Mouse (Mus musculus): ENCODE results near the gene Dnajb11. TPM values are rescaled to one million over a fixed set of nuclear protein-coding genes. Genes with fewer than 3 reads are reported as not detected.

The Dnajb11 gene
- polyA plus RNA-seq, 1 experiment = 45.6 TPM

Other genes with a start within 250 kb of the Dnajb11 start
- gene Dgkg, start 200.6 kb upstream of the Dnajb11 start, polyA plus RNA-seq (2012; rRNA removed) = 0.52 and 0.81 TPM in 2 replicates
- gene Crygs, start 46.3 kb upstream of the Dnajb11 start, polyA plus RNA-seq (2012; rRNA removed) = not detected in 2 replicates
- gene Tbccd1, start 176 bp upstream of the Dnajb11 start, polyA plus RNA-seq (2012; rRNA removed) = 19.8 and 23.6 TPM in 2 replicates
- gene Ahsg, start 33.4 kb downstream of the Dnajb11 start, polyA plus RNA-seq (2012; rRNA removed) = 0.21 and 1.8 TPM in 2 replicates
- 1.8 and 2.3 TPM in 2 replicates for gene Fetub, start 60.5 kb downstream of the Dnajb11 start, polyA plus RNA-seq (2012; rRNA removed)
- gene Hrg, start 93.2 kb downstream of the Dnajb11 start, polyA plus RNA-seq (2012; rRNA removed) = not detected in 2 replicates
- gene Kng2, start 171.6 kb downstream of the Dnajb11 start, polyA plus RNA-seq (2012; rRNA removed) = 0.07 and 0.21 TPM in 2 replicates
- gene Kng1, start 200.0 kb downstream of the Dnajb11 start, polyA plus RNA-seq (2012; rRNA removed) = 0.08 and 0.10 TPM in 2 replicates
- gene Eif4a2, start 249.6 kb downstream of the Dnajb11 start, polyA plus RNA-seq (2012; rRNA removed) = 624 and 781 TPM in 2 replicates

Data from urinary bladder, adult 2 months (tissue).